Mouse (Mus musculus): ENCODE results near the gene Prss44. TPM values are rescaled to one million over a fixed set of nuclear protein-coding genes. Genes with fewer than 3 reads are reported as not detected.
A peak's percentile ranks its signal among the peaks of the same experiment; 100 is the strongest.

The Prss44 gene
- not detected in 2 replicates for polyA plus RNA-seq (2016; fragmentation: Nextera tagmentation; extraction: Ambion mirVana)

GRCm38 (mm10) chr9:110813789-110814188 is at the start of gene Prss44:
Gene Prss44 (plus strand): TSS chr9:110813994.
- Histone ChIP-seq H3K4me1 (no peaks in the 10 kb centered on the region), H3K4me3 (no peak within 1 kb of the TSS), H3K36me3 (replicated peaks) (no peaks in the 10 kb centered on the region), H3K27me3 (ENCODE audit: poor library complexity, severe bottlenecking) (0 out of 2 replicates have a peak, but pooled peaks cover 5% of the 10 kb centered on the region), H3K27ac (no peak within 1 kb of the TSS), H3K9me3 (no peaks in the 10 kb centered on the region)
- no peak for DNase-seq (ENCODE audit: extremely low spot score, low spot score)
- WGBS = 65% methylated on average over 18 of the region's 18 CpGs

GRCm38 (mm10) chr9:110772336-110772735 is 41.5 kb upstream of the Prss44 start:
- Histone ChIP-seq H3K4me1 (no peaks in the 10 kb centered on the region), H3K36me3 (replicated peaks) (no peaks in the 10 kb centered on the region), H3K4me3 (no peak overlapping the region), H3K9me3 (no peaks in the 10 kb centered on the region), H3K27me3 (ENCODE audit: poor library complexity, severe bottlenecking) (peaks cover 6% of the 10 kb centered on the region; the same call in 1 of the 2 replicates), H3K27ac (no peak overlapping the region)
- no peak for DNase-seq (ENCODE audit: extremely low spot score, low spot score)
- 96% methylated on average over 10 of the region's 10 CpGs for WGBS

- WGBS = 80% methylated on average over 15 of the region's 15 CpGs
- H3K4me3 ChIP-seq = no peak overlapping the region
Measured at GRCm38 (mm10) chr9:110774403-110775268, 39.2 kb upstream of the Prss44 start.

GRCm38 (mm10) chr9:110775269-110776022 is 38.3 kb upstream of the Prss44 start:
- H3K9me3 ChIP-seq = no peaks in the 10 kb centered on the region
- WGBS = 87% methylated on average over 10 of the region's 10 CpGs
- peaks cover 36% of the 10 kb centered on the region for H3K27me3 ChIP-seq (ENCODE audit: poor library complexity, severe bottlenecking)
- no peak for DNase-seq (ENCODE audit: extremely low spot score, low spot score)
- no peak overlapping the region for H3K27ac ChIP-seq
- no peak overlapping the region for H3K4me3 ChIP-seq
- peaks cover 8% of the 10 kb centered on the region for H3K4me1 ChIP-seq
- no peaks in the 10 kb centered on the region for H3K36me3 ChIP-seq (replicated peaks)

More at GRCm38 (mm10) chr9:110774403-110775268, 39.2 kb upstream of the Prss44 start:
- Histone ChIP-seq H3K9me3 (no peaks in the 10 kb centered on the region), H3K27ac (no peak overlapping the region), H3K27me3 (ENCODE audit: poor library complexity, severe bottlenecking) (peaks cover 28% of the 10 kb centered on the region), H3K36me3 (replicated peaks) (no peaks in the 10 kb centered on the region), H3K4me1 (peaks cover 6% of the 10 kb centered on the region; the same call in 1 of the 2 replicates)
- DNase-seq (ENCODE audit: extremely low spot score, low spot score) = no peak

GRCm38 (mm10) chr9:110778100-110778499 is 35.7 kb upstream of the Prss44 start:
- Histone ChIP-seq H3K4me1 (peaks cover 27% of the 10 kb centered on the region), H3K4me3 (no peak overlapping the region), H3K9me3 (no peaks in the 10 kb centered on the region), H3K27me3 (ENCODE audit: poor library complexity, severe bottlenecking) (peaks cover 49% of the 10 kb centered on the region), H3K36me3 (replicated peaks) (no peaks in the 10 kb centered on the region), H3K27ac (no peak overlapping the region)
- WGBS = 88% methylated on average over 1 of the region's 1 CpGs
- no peak for DNase-seq (ENCODE audit: extremely low spot score, low spot score)

- WGBS = 86% methylated on average over 7 of the region's 7 CpGs
- Histone ChIP-seq H3K36me3 (replicated peaks) (no peaks in the 10 kb centered on the region), H3K27ac (no peak overlapping the region), H3K27me3 (ENCODE audit: poor library complexity, severe bottlenecking) (peaks cover 49% of the 10 kb centered on the region), H3K4me1 (peaks cover 27% of the 10 kb centered on the region), H3K9me3 (no peaks in the 10 kb centered on the region), H3K4me3 (no peak overlapping the region)
- DNase-seq (ENCODE audit: extremely low spot score, low spot score) = no peak
Measured at GRCm38 (mm10) chr9:110778559-110778958, 35.2 kb upstream of the Prss44 start.

GRCm38 (mm10) chr9:110779242-110779913 is 34.4 kb upstream of the Prss44 start:
- H3K27ac ChIP-seq = no peak overlapping the region
- no peaks in the 10 kb centered on the region for H3K9me3 ChIP-seq
- WGBS = 63% methylated on average over 5 of the region's 5 CpGs
- peaks cover 49% of the 10 kb centered on the region for H3K27me3 ChIP-seq (ENCODE audit: poor library complexity, severe bottlenecking)
- DNase-seq (ENCODE audit: extremely low spot score, low spot score) = no peak
- no peak overlapping the region for H3K4me3 ChIP-seq
- no peaks in the 10 kb centered on the region for H3K36me3 ChIP-seq (replicated peaks)
- peaks cover 31% of the 10 kb centered on the region for H3K4me1 ChIP-seq

GRCm38 (mm10) chr9:110781256-110781721 is 32.5 kb upstream of the Prss44 start:
- Histone ChIP-seq H3K4me3 (peak overlapping the region; percentile 56), H3K27ac (peak overlapping the region; percentile 84), H3K9me3 (no peaks in the 10 kb centered on the region), H3K36me3 (replicated peaks) (no peaks in the 10 kb centered on the region), H3K4me1 (peaks cover 31% of the 10 kb centered on the region), H3K27me3 (ENCODE audit: poor library complexity, severe bottlenecking) (peaks cover 44% of the 10 kb centered on the region)
- under 1% methylated on average over 43 of the region's 43 CpGs for WGBS
- DNase-seq (ENCODE audit: extremely low spot score, low spot score) = peak; percentile 95

- no peaks in the 10 kb centered on the region for H3K36me3 ChIP-seq (replicated peaks)
- H3K9me3 ChIP-seq = no peaks in the 10 kb centered on the region
- under 1% methylated on average over 23 of the region's 23 CpGs for WGBS
- H3K4me1 ChIP-seq = peaks cover 31% of the 10 kb centered on the region
- peaks cover 44% of the 10 kb centered on the region for H3K27me3 ChIP-seq (ENCODE audit: poor library complexity, severe bottlenecking)
- peak; percentile 78 for DNase-seq (ENCODE audit: extremely low spot score, low spot score)
- H3K4me3 ChIP-seq = peak overlapping the region; percentile 56
- peak overlapping the region; percentile 84 for H3K27ac ChIP-seq
Measured at GRCm38 (mm10) chr9:110781731-110782130, 32.1 kb upstream of the Prss44 start.

- no peak for DNase-seq (ENCODE audit: extremely low spot score, low spot score)
- 42% methylated on average over 1 of the region's 1 CpGs for WGBS
- H3K27me3 ChIP-seq (ENCODE audit: poor library complexity, severe bottlenecking) = peaks cover 31% of the 10 kb centered on the region
- H3K27ac ChIP-seq = no peak overlapping the region
- H3K4me1 ChIP-seq = peaks cover 31% of the 10 kb centered on the region
- no peaks in the 10 kb centered on the region for H3K9me3 ChIP-seq
- H3K4me3 ChIP-seq = no peak overlapping the region
- no peaks in the 10 kb centered on the region for H3K36me3 ChIP-seq (replicated peaks)
Measured at GRCm38 (mm10) chr9:110783611-110784010, 30.2 kb upstream of the Prss44 start.

- Histone ChIP-seq H3K27ac (no peak overlapping the region), H3K27me3 (ENCODE audit: poor library complexity, severe bottlenecking) (no peaks in the 10 kb centered on the region), H3K9me3 (no peaks in the 10 kb centered on the region), H3K36me3 (replicated peaks) (no peaks in the 10 kb centered on the region), H3K4me3 (no peak overlapping the region), H3K4me1 (peaks cover 4% of the 10 kb centered on the region; the same call in 1 of the 2 replicates)
- whole genome bisulfite sequencing = 91% methylated on average over 3 of the region's 3 CpGs
- no peak for DNase-seq (ENCODE audit: extremely low spot score, low spot score)
Measured at GRCm38 (mm10) chr9:110788169-110788568, 25.6 kb upstream of the Prss44 start.

- WGBS = 79% methylated on average over 4 of the region's 4 CpGs
- Histone ChIP-seq H3K27ac (no peak overlapping the region), H3K4me1 (no peaks in the 10 kb centered on the region), H3K27me3 (ENCODE audit: poor library complexity, severe bottlenecking) (no peaks in the 10 kb centered on the region), H3K9me3 (no peaks in the 10 kb centered on the region), H3K36me3 (replicated peaks) (no peaks in the 10 kb centered on the region), H3K4me3 (no peak overlapping the region)
- DNase-seq (ENCODE audit: extremely low spot score, low spot score) = no peak
Measured at GRCm38 (mm10) chr9:110790462-110790861, 23.3 kb upstream of the Prss44 start.
